Mouse (Mus musculus) mesoderm, embryonic 11.5 days (tissue): ENCODE measurements around the gene Atp9a.

Experiments
- DNase-seq: peaks from one replicate; pipeline ENCODE4 v3.0.0-alpha.2; 2012; ENCODE audit warnings: low read depth, low spot score

The Atp9a gene

DNA sequence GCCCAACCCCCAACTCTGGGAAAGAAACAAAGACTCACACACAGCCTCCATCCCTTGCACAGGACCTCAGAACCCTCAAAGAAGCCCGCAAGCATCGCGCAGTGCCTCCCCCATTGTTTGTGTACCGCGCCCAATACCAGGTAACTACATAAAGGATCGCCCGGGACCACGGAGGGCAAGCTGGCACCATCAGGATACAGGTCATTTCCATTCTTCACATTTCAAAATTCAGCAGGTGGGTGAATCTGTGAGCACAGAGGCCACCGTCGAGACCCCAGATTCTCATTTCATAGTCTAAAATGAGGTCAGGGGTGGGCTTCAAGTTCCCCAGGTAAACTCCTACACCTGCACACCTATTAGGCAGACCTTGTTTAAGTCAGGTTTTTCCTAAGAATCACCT is 1.7 kb downstream of the Atp9a start:
- DNase-seq, result no peak

GRCm38 (mm10) chr2:168738854-168739253 is 3.4 kb downstream of the Atp9a start:
- DNase-seq, result no peak

GRCm38 (mm10) chr2:168737878-168738277 is 4.3 kb downstream of the Atp9a start:
- no peak for DNase-seq

GRCm38 (mm10) chr2:168734023-168734422 is 8.2 kb downstream of the Atp9a start:
- no peak for DNase-seq

GRCm38 (mm10) chr2:168731258-168731657 is 11.0 kb downstream of the Atp9a start:
- DNase-seq, result no peak

- DNase-seq, result no peak
Measured at GRCm38 (mm10) chr2:168729736-168730135, 12.5 kb downstream of the Atp9a start.

DNA sequence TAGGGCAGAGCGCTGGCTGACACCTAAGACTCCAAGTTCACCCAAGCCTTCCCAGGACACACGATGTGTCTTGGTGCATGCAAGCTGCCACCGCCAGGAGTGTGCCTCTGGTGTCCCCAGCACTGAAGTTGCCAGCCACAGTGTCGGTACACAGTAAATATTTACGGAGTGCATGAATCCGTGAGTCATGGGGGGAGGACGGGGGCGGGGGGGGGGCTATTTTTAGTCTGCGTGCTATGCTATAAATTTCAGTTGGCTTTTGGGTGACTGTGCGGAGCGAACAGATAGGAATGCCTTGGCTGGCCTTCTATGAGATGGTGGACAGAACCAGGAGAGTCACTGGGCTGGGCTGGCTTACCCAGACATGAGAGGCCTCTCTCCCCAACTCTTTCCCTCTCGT is 14.2 kb downstream of the Atp9a start:
- DNase-seq, result no peak

DNA sequence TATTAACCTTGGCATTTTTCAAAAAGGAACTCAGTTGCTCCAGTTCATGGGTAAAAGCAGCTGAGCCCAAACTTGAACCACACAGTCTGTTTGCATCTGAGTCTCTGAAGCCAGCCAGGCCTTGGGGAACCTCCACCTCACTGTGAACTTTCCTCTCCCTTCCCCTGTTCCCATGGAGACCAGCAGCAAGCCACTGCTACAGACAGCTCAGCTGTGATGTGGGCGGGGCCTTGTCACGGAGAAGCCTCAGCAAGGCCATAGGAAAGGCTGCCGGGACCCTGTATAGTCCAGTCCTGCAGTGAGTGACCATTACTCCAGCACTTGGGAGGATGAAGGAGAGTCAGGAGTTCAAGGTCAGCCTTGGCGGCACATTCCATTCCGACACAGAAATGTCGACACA is 16.2 kb downstream of the Atp9a start:
- peak; percentile 82 for DNase-seq

GRCm38 (mm10) chr2:168721313-168721712 is 20.9 kb downstream of the Atp9a start:
- no peak for DNase-seq

DNA sequence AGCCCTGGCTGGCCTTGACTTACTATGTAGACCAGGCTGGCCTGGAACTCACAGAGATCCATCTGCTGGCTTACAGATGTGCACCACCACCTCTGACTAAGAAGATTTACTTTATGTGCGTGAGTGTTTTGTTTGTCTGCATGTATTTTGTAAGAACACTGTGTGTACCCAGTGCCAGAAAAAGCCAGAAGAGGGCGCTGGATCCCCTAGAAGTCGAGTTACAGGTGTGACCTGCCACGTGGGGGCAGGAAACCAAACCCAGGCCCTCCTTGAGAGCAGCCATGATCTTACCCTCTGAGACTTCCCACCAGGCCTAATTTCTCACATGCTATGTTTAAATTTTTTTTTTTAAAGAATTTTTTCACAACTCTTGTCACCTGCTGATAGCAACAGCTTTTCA is 22.5 kb downstream of the Atp9a start:
- DNase-seq, result no peak

DNA sequence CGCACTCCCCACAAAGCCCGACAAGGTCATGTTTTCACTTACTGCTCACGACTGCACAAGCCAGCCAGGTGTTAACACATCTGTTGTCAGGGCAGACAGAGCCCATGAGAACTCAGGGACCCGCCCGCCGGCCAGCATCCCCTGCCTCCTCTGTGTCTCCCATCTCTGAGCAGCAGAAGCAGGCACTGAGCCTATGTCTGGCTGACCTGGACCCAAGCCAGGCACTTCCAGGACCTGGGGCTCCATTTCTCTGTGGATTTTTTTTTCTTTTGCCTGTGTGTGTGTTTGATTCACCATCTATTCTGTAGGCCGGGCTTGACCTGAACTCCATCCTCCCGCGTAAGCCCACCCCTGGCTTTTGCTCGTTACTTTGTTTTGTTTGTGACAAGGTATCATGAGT is 23.5 kb downstream of the Atp9a start:
- DNase-seq, result no peak

DNA sequence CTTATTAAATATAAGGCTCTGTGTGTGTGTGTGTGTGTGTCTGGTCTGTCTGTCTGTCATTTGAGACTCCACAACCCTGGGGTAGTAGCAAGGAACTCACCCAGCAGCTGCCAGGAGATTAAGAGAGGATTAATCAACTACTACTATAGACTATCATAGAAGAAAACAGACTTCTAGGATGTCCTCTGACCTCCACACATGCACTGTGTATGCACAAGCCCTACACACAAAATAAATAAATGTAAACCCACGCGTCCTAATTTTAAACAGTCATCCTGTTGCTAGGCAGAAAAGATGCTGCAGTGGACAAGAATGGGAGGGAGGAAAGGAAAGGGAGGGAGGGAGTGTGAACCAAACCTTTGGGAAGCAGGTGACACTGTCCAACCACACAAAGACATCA is 23.9 kb downstream of the Atp9a start:
- no peak for DNase-seq

- no peak for DNase-seq
Measured at GRCm38 (mm10) chr2:168712199-168713176, 29.7 kb downstream of the Atp9a start.

DNA sequence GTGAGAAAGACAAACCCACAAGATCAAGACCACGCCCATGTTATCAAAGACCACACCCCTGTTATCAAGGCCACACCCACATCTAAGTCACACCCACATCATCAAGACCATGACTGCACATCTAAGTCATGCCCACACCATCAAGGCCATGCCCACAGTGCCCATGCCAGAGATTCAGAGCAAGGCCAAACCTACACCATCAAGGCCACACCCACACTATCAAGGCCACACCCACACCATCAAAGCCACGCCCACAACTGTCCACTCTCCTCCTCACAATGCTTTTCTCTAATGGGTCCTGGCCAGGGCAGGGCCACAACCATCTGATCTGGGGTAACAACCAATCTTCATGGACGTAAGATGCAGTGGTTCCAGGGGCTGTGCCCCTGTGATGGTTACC is 31.2 kb downstream of the Atp9a start:
- DNase-seq, result no peak

DNA sequence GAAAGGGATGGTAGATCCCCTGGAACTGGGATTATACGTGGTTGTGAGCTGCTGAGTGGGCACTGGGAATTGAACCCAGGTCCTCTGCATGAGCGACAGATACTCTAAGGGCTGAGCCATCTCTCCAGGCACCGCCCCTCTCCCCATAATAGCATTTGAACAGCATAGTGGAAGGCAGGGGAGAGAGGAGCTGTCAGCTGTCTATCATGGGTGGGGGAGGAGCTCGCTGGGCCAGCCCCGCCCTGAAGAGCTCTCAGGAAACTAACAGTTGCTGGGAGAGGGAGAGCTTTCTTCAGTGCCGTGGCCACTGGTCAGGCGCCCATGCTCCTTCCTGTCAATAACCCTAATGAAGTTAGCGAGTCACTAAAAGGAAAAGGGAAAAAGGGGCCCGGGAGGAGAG is 34.4 kb downstream of the Atp9a start:
- no peak for DNase-seq

- DNase-seq, result no peak
Measured at GRCm38 (mm10) chr2:168702266-168702665, 39.9 kb downstream of the Atp9a start.

- DNase-seq, result no peak
Measured at GRCm38 (mm10) chr2:168695027-168695403, 47.2 kb downstream of the Atp9a start.

GRCm38 (mm10) chr2:168694379-168695026 is 47.7 kb downstream of the Atp9a start:
- peak; percentile 83 for DNase-seq

DNA sequence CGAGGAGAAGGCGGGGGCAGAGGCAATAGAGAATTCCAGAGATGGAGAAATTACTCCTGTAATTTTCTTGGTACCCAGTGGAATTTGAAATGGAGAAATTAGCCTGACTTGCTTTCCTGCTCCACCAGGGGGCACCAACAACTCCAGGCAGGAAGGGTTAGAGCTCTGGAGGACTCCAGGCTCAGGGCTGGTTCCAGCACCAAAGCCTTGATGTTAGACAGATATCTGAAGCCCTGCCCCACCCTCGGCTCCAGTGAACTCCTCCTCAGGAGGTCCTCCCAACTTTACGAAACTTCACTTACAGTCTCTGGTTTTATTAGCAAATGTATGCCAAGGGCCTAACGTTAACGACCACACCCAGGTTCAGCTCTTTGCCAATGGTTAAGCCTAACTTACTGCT is 50.4 kb downstream of the Atp9a start:
- peak; percentile 81 for DNase-seq

DNA sequence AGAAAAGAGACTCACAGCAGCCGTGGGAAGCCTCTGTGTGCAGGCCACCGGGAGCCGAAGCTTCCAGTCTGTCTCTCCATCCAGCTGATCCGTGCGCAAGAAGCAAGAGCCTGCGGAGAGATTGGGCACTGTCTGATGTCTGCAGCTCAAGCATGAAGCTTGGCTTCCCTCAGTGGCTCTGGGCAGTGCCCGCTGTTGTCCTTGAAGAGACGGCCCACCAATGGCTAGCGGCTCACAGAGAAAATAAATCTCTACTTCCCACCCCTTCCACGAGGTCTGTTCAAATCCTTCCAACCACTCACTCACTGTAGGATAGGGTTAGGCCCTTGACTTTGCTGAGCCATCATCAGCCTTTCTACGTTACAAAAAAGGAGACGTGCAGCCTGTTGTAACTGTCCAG is 54.9 kb downstream of the Atp9a start:
- no peak for DNase-seq

DNA sequence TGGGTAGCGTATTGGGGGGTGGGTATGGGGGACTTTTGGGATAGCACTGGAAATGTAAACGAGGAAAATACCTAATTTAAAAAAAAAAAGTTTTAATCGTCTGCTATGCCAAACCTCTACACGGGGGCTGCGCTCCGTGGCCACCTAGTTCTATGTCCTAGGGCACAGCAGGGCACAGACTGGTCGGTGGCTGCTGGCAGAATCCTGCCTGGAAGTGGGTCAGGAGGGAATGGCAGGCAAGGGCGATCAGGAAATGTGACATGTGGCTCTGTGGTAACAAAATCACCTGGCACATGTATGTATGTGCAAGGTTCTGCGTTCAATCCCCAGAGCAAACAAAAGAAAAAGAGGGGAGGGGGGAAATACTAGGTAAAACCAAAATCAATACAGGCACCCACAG is 56.3 kb downstream of the Atp9a start:
- no peak for DNase-seq

DNA sequence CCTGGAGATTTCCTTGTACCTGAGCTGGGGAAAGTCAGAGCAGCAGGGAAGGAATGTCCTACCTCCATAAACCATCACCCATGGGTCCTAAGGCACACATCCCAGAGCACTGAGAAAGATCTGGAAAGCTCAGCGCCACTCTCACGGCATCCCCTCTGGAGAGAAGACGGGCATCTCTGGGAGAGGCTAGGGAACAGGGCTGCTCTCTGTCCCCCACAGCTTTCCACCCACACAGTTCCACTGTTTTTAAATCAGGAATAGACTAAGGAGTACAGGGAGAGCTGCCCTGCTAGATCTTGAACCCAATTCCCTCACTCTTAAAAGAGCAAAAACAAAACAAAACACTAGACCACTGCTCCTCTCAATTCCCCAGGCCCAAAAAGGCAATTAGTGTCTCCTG is 57.5 kb downstream of the Atp9a start:
- DNase-seq, result no peak

- no peak for DNase-seq
Measured at GRCm38 (mm10) chr2:168683520-168684150, 58.6 kb downstream of the Atp9a start.
